Mouse (Mus musculus) small intestine, adult 2 months (tissue): ENCODE results near the gene Fbxo9. TPM values are rescaled to one million over a fixed set of nuclear protein-coding genes. Genes with fewer than 3 reads are reported as not detected.

ENCODE experiments used
- H3K27ac ChIP-seq: fragments of 200-500 bp; 2 replicates; pipeline ENCODE4 v1.5.1; 2012; ENCODE audit warnings: low read depth, low read length, control low read depth, inconsistent platforms; ENCODE audit not compliant: insufficient read depth
- H3K27me3 ChIP-seq: fragments of 200-500 bp; 2 replicates; pipeline ENCODE4 v1.6.1; 2012; ENCODE audit warnings: mild to moderate bottlenecking, moderate library complexity, low read length, inconsistent platforms; ENCODE audit not compliant: control insufficient read depth, insufficient read depth
- H3K36me3 ChIP-seq: fragments of 200-500 bp; 2 replicates; pipeline ENCODE4 v1.6.1; 2012; ENCODE audit warnings: mild to moderate bottlenecking, low read length, control low read depth, inconsistent platforms; ENCODE audit not compliant: control insufficient read depth, insufficient read depth
- H3K4me1 ChIP-seq: fragments of 200-500 bp; 2 replicates; pipeline ENCODE4 v1.6.1; 2012; ENCODE audit warnings: low read length, inconsistent platforms, mixed read lengths; ENCODE audit not compliant: control insufficient read depth, insufficient read depth, insufficient read length
- H3K4me3 ChIP-seq: fragments of 200-500 bp; 2 replicates; pipeline ENCODE4 v1.5.1; 2012; ENCODE audit warnings: low read depth, mild to moderate bottlenecking, control low read depth, inconsistent platforms, low read length, moderate library complexity
- CTCF ChIP-seq: fragments of 200-500 bp; IDR thresholded peaks from 2 replicates; pipeline ENCODE4 v1.5.1; 2012; ENCODE audit warnings: low read depth, mild to moderate bottlenecking, control low read depth, inconsistent platforms, low read length, moderate library complexity, mixed read lengths; ENCODE audit not compliant: insufficient replicate concordance, insufficient read length; ENCODE audit errors: extremely low read depth
- POLR2A ChIP-seq: fragments of 200-500 bp; IDR thresholded peaks from 2 replicates; pipeline ENCODE4 v1.6.1; 2012; ENCODE audit warnings: low read depth, mild to moderate bottlenecking, control low read depth, inconsistent platforms, low read length, moderate library complexity
- WGBS: fragments of 180-500 bp; shearing (Covaris S2); methylation state at CpG from one replicate; pipeline ENCODE4 v1.1.7; 2018; 5-methylcytosine and 5-hydroxymethylcytosine counted together
- polyA plus RNA-seq: library from polyadenylated mRNA; depleted of rRNA; stranded (reverse); fragments of >200 nt; gene quantifications from 2 replicates; pipeline ENCODE4 v1.2.3, GENCODE M21; 2012

Gene Fbxo9
- polyA plus RNA-seq, 1 experiment, result 74.3 TPM

- whole genome bisulfite sequencing, result 63% methylated on average over 4 of the region's 4 CpGs
- H3K36me3 ChIP-seq, result peaks cover 50% of the 10 kb centered on the region
- no peaks in the 10 kb centered on the region for H3K27me3 ChIP-seq
- no peak overlapping the region for H3K27ac ChIP-seq
- no peak overlapping the region for H3K4me3 ChIP-seq
- TF ChIP-seq POLR2A, result no peak
- TF ChIP-seq CTCF, result no peak
- H3K4me1 ChIP-seq, result peaks cover 4% of the 10 kb centered on the region; the same call in 1 of the 2 replicates
Observed at GRCm38 (mm10) chr9:78139463-78139862, 30.6 kb upstream of the Fbxo9 start.

- peaks cover 5% of the 10 kb centered on the region; the same call in 1 of the 2 replicates for H3K4me1 ChIP-seq
- H3K36me3 ChIP-seq, result peaks cover 45% of the 10 kb centered on the region
- WGBS, result 87% methylated on average over 9 of the region's 9 CpGs
- no peak overlapping the region for H3K4me3 ChIP-seq
- TF ChIP-seq POLR2A (no peak), CTCF (no peak)
- H3K27ac ChIP-seq, result no peak overlapping the region
- no peaks in the 10 kb centered on the region for H3K27me3 ChIP-seq
Observed at GRCm38 (mm10) chr9:78138044-78138676, 29.3 kb upstream of the Fbxo9 start.

- TF ChIP-seq CTCF (no peak), POLR2A (no peak)
- WGBS, result 94% methylated on average over 7 of the region's 7 CpGs
- peaks cover 7% of the 10 kb centered on the region; the same call in 1 of the 2 replicates for H3K4me1 ChIP-seq
- no peak overlapping the region for H3K4me3 ChIP-seq
- H3K36me3 ChIP-seq, result peaks cover 38% of the 10 kb centered on the region
- H3K27me3 ChIP-seq, result no peaks in the 10 kb centered on the region
- no peak overlapping the region for H3K27ac ChIP-seq
Observed at GRCm38 (mm10) chr9:78135658-78136057, 26.8 kb upstream of the Fbxo9 start.

- Histone ChIP-seq H3K4me1 (peaks cover 29% of the 10 kb centered on the region), H3K27ac (no peak overlapping the region), H3K27me3 (no peaks in the 10 kb centered on the region), H3K4me3 (no peak overlapping the region), H3K36me3 (peaks cover 7% of the 10 kb centered on the region)
- TF ChIP-seq CTCF (no peak), POLR2A (no peak)
- 24% methylated on average over 10 of the region's 10 CpGs for WGBS
Observed at GRCm38 (mm10) chr9:78126643-78127042, 17.8 kb upstream of the Fbxo9 start.

- peaks cover 29% of the 10 kb centered on the region for H3K4me1 ChIP-seq
- TF ChIP-seq POLR2A, result no peak
- TF ChIP-seq CTCF, result no peak
- H3K36me3 ChIP-seq, result peaks cover 3% of the 10 kb centered on the region
- 66% methylated on average over 6 of the region's 6 CpGs for WGBS
- no peak overlapping the region for H3K27ac ChIP-seq
- no peaks in the 10 kb centered on the region for H3K27me3 ChIP-seq
- no peak overlapping the region for H3K4me3 ChIP-seq
Observed at GRCm38 (mm10) chr9:78126007-78126406, 17.1 kb upstream of the Fbxo9 start.

GRCm38 (mm10) chr9:78124297-78124696 is 15.4 kb upstream of the Fbxo9 start:
- no peak overlapping the region for H3K27ac ChIP-seq
- H3K36me3 ChIP-seq, result peaks cover 3% of the 10 kb centered on the region
- no peak for TF ChIP-seq POLR2A
- no peak for TF ChIP-seq CTCF
- 84% methylated on average over 6 of the region's 6 CpGs for WGBS
- H3K4me1 ChIP-seq, result peaks cover 32% of the 10 kb centered on the region
- H3K4me3 ChIP-seq, result no peak overlapping the region
- no peaks in the 10 kb centered on the region for H3K27me3 ChIP-seq

- 58% methylated on average over 7 of the region's 7 CpGs for WGBS
- H3K27ac ChIP-seq, result peak overlapping the region; percentile 81
- H3K36me3 ChIP-seq, result peaks cover 5% of the 10 kb centered on the region
- H3K4me3 ChIP-seq, result no peak overlapping the region
- H3K4me1 ChIP-seq, result peaks cover 38% of the 10 kb centered on the region
- H3K27me3 ChIP-seq, result no peaks in the 10 kb centered on the region
- no peak for TF ChIP-seq CTCF
Observed at GRCm38 (mm10) chr9:78122939-78123712, 14.3 kb upstream of the Fbxo9 start.
